Mouse (Mus musculus): Measurements from ENCODE around the gene Ttc3. TPM values are rescaled to one million over a fixed set of nuclear protein-coding genes. Genes with fewer than 3 reads are reported as not detected.

Ttc3 gene
- total RNA-seq, 1 experiment from 2014 or later: 73.8 TPM

DNA sequence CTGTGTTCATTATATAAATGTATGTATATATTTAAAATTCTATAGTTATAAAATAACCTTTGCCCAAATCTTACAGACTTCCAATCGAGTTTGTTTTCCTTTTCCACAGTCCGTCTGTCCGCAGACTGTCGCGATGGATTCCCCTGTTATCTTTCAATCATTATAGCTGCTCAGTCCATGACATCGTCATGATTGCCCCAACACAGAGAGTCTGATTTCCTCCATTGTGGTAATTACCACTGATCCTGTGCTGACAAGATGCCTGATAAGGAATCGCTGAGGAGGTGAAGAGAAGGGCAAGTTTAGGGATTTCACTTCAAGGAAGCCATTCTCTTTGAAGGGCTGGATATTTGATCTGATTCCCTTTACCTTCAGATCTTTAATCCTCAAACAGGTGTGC, 14.4 kb upstream of the Ttc3 start:
- no peak for ATAC-seq (ENCODE audit: extremely low read depth, insufficient number of reproducible peaks, low FRiP score, poor library complexity, severe bottlenecking)

DNA sequence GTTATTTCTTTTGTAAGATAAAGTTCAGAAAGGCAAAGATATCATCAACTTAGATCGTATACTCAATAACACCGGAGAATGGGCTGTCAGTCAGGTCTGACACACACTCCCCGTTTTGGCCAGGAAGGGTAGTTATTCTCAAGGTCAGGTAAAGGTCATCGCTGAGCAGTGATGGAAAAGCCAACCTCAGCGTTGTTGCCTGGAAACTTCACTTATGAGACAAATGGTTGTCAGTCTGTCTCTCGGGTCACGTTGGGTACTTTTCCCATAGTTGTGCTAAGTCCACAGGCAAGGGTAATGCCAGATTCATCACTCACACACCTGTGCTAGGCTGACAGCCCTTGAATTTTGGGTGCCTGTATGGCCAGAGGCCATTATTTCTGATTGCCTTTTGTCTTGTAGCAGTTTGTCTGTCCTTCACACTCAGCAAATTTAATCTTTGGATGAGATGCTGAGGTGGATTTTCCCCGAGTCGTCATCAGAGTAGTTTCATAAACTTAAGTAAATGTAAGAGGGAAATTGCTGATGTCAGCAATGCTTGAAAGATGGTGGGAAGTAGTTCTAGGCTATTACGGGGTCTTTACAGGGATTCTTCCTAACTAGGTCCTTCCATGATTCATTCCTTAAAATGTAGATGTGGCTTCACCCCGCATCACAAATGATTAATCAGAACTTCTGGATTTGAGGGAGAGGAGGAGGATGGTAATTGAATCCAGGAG, 13.5 kb upstream of the Ttc3 start:
- no peak for ATAC-seq (ENCODE audit: extremely low read depth, insufficient number of reproducible peaks, low FRiP score, poor library complexity, severe bottlenecking)

DNA sequence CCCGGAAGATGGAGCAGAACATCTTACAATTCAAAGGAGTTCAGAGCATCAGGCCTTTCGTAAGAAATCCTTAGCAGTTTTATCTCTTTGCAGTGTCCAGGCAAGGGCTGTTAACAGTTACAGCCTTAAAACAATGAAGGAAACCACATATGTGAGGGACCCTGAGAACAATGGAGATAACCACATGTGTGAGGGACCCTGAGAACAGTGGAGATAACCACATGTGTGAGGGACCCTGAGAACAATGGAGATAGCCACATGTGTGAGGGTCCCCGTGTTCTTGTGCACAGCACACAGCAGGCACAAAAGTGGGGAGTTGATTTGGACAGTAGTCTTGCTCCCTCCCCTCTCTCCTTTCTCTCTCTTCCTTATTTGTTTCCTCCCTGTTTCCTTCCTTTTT, 12.3 kb upstream of the Ttc3 start:
- ATAC-seq (ENCODE audit: extremely low read depth, insufficient number of reproducible peaks, low FRiP score, poor library complexity, severe bottlenecking): no peak

DNA sequence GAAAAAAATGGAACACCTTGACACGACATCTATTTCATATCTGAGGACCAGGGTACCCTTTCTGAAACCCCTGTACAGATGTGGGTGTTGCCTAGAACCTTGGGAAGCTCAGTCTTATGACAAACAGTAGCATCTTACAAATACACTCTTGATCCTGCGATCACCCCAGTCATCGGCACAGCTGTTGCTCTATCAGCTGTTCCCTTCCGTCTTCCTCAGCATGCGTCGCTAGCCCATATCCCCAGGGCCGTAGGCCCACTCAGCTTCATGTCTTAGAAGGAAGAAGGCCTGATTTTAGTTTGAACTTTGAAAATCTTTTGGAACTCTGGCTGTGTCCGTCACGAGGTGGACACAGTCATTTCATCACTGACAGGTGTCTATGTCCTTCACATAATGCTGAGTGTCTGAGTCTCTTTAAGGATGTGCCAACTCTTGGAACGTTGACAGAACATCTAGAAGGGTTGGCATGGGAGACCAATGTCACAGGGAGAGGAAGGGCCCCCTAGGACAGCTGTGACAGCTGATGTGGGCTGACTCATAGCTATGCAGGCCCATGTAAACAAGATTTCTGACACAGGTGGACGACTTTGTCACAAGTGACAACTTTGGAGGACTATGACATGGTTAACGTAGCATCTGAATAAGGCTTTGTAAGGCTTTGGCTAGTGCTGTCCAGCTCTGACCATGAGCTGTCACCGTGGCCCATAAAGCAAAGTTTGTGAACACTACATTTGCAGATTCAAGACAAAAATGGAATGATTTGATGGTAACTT, 9.7 kb upstream of the Ttc3 start:
- no peak for ATAC-seq (ENCODE audit: extremely low read depth, insufficient number of reproducible peaks, low FRiP score, poor library complexity, severe bottlenecking)

DNA sequence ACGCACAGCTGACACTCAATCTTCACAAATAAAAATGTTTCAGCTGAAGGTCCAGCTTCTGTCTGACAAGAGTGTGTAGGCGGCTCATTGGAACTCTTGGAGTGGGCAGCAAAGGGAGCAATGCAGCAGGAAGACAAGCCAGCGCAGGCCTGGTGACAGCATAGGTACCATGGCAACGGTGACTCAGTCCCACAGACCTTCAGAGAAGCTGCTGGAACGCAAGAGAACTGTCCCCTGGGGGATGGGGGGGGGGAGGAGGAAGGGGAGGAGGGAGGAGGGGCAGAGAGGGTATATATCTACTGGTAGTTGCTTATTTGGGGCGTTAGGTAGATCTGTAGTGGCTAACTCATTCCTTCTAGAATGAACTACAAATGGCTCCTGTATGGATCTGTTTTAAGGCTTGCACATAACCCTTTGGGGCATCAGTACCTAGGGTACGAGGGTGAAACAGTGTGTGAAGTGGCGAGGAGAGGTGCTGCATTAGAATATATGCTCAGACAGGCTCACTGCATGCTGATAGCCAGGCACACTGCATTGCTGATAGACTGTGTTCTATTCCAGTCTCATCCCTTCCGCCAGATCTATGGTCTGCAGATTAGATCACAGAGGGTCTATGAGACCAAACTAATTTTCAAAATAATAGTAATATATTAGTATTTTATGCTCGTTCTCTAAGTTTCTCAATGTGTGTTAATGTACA, 8.1 kb upstream of the Ttc3 start:
- no peak for ATAC-seq (ENCODE audit: extremely low read depth, insufficient number of reproducible peaks, low FRiP score, poor library complexity, severe bottlenecking)

DNA sequence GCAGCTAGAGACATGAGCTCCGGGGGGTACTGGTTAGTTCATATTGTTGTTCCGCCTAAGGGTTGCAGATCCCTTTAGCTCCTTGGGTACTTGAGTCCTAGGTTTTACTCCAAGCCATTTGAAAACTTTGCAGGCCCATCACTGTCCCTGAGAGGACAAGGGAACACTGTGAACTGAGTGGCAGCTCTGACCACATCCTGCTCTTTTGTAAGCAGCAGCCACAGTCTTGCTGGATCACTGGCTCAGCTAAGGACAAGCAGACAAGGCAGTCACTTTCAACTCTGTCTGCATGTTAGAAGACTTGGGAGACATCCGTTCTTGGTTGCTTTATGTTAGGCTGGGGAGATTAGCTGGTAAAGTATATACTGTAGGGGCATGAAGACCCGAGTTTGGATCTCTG, 6.6 kb upstream of the Ttc3 start:
- no peak for ATAC-seq (ENCODE audit: extremely low read depth, insufficient number of reproducible peaks, low FRiP score, poor library complexity, severe bottlenecking)

DNA sequence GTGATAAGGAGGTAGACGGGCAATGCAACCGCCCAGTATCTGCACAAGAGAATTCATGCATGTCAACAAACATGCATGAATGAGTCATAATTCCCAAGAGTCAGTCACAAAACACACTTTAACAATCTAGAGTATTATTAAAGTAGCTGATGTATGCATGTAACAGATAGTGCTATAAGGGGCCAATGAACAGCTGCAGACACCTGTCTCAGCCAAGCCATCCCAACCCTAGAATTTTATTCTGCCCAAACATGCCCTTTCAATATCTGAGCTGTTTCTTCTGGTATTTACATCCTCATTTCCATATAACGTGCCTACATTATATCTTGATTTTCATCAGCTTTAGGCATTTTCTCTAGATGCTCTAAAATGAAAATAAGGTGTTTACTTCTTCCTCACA, 5.0 kb upstream of the Ttc3 start:
- no peak for ATAC-seq (ENCODE audit: extremely low read depth, insufficient number of reproducible peaks, low FRiP score, poor library complexity, severe bottlenecking)

DNA sequence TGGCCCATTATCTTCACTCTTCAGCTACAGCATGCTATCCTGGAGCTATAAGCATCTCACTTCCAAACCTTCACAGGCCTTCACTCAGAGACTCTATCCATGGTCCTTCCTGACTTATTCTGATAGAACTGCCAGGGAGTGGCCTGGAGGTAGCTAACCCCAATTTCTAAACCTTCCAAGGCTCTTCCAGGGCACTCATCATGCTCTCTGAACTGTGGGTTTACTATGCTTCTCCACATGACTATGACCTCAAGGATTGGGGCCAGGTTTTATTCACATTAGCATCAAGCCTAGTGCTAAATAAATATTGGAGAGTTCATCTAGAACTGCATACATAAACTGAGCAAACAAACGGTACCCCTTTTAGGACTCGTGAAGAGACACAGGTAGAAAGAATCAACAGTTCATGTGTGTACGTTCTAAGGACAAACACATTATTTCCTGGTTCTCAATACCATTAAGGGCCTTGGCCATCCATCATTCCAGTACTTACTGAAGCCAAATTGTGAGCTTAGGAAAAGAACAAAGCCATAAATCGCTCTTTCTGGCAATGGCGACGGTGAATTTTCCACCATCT, 734 bp upstream of the Ttc3 start:
- no peak for ATAC-seq (ENCODE audit: extremely low read depth, insufficient number of reproducible peaks, low FRiP score, poor library complexity, severe bottlenecking)

DNA sequence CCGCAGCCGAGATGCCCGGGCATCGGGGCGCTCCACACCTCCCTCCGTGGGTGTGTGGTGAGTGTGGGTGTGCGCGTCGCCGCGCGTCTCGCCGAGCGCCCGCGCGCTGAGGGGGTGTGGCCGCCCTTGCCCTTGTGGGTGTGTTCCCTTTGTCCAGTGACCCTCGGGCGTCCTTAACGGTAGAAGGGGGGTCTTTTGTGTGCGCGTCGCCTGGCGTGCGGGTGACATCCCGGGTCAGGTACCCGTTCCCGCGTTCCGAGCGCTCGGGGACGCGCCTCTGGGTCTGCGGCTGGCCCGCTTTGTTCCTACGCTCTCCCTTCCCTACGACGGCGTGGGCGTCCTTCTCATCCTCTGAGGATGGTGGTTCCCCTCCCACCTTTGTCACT, 490 bp downstream of the Ttc3 start:
- ATAC-seq (ENCODE audit: extremely low read depth, insufficient number of reproducible peaks, low FRiP score, poor library complexity, severe bottlenecking): peak; percentile 31; the same call in 1 of the 2 replicates

DNA sequence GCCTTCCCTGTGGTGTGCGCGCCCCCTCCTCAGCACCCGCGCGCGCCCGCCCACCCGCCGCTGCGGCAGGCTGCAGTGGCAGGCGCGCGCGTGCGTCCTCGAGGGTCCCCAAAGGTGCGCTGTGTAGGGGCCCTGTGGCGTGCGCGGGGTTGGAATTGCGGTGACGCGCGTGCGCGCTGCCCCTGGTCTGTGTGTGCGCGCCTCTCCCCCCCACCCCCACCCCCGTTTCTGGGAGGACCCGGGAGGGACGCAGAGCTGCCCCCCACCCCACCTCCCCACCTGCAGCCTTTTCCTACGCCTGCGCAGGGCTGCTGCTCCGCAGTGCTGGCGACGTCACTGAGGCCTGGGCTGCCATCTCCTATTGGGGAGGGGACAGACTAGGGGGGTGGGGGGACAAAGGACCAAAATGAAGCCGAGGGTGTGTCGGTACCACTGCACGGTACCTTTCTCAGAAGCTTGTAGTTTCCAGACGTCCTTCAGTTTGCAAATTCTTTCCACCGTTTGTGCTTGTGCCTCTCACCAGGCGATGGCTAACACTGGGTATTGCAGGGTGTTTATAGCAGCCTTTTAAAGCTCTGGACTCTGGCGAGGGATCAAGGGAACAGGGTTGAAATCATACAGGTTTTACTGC, 998 bp downstream of the Ttc3 start, which contains the start of gene Pigp:
TSS of gene Pigp (minus strand) at position 542 of the 631 bp plus-strand sequence.
- ATAC-seq (ENCODE audit: extremely low read depth, insufficient number of reproducible peaks, low FRiP score, poor library complexity, severe bottlenecking): no peak

DNA sequence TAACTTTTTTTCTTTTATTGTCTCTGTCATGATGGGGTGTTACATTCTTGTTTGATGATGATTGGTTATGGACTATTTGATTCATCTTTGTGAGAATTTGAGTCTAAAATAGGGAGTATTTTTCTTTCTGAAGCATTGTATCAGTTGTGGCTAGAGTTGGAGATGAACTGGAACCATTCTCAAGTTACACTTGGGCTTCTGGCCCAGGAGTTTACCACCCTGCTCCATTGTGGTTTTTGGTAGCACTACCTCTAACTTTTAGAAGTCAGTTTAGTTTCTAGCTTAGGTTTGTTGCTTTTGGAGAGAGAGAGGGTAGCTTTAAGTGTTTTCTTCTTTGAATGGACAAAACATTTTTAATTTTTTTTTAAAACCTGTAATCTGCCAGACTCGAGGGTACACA, 9.0 kb downstream of the Ttc3 start:
- ATAC-seq (ENCODE audit: extremely low read depth, insufficient number of reproducible peaks, low FRiP score, poor library complexity, severe bottlenecking): no peak

DNA sequence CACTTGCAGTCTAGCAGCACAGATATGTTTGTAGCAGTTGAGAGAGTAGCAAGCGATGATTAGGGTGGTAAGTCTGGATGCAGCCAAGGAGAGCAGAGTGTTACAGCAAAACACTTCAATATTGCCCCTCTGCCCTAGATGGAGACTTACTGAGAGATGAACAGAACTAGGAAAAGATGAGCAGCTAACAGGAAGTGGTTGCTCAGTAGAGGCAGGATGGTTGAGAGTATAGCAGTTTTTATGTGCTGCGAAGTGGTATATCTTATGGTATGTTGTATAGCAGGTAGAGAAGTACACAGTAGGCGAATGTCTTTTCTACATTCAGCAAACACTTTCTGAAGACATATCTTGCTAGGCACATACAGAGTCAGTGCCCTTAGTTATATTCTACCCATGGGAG, 12.9 kb downstream of the Ttc3 start:
- no peak for ATAC-seq (ENCODE audit: extremely low read depth, insufficient number of reproducible peaks, low FRiP score, poor library complexity, severe bottlenecking)

DNA sequence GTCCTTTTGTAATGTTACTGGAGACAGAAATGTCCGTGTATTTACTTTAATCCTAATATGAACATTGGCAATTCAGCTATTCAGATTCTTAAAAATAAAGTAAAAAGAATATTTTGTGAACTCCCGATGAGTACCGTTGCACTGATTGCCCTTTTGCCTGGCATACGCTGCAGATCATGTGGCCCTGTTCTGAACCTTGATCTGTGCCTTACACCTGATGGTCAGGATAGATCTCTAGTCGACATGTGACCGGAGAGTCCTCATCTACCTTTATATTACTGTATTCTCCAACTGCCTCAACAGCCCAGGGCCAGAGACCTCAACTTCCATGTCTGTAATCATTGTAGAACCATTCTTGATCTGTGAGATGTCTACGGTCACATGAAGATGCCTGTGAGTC, 17.3 kb downstream of the Ttc3 start:
- no peak for ATAC-seq (ENCODE audit: extremely low read depth, insufficient number of reproducible peaks, low FRiP score, poor library complexity, severe bottlenecking)

DNA sequence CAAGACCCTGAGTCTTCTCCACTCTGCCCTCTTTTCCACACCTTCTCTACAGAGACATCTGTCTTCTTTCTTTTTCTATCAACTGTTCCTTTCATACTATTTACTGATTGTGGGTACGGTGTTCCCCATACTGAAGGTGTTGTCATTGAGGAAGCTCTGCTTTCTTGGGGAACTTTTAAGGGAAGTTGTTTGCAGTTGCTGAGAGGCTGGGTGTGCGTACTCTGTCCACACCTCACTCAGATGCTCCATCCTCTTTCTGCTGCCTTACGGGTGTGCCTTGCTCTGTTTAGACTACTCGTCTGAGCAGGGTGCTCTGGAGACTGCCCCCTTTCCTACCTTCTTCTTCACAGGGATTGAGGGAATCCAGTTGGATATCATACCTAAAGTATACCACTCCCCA, 21.9 kb downstream of the Ttc3 start:
- ATAC-seq (ENCODE audit: extremely low read depth, insufficient number of reproducible peaks, low FRiP score, poor library complexity, severe bottlenecking): no peak

DNA sequence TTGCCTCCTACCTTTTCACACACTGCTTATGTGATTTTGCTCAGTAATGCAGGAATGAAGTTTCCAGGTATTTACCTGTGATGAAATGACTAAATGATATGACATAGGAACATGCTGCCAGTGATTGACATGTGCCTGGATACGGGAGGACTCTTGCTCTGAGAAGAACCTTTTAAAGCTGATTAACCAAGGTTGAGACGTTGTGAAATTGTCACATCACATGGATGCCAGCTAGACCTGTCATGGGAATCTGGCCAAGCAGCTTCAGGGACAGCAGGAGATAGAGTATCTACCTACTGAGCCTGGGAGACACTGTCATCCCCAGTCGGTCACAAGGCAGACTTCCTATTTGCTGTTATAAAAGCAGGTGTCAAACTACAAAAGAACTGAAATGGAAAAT, 24.6 kb downstream of the Ttc3 start:
- ATAC-seq (ENCODE audit: extremely low read depth, insufficient number of reproducible peaks, low FRiP score, poor library complexity, severe bottlenecking): no peak

DNA sequence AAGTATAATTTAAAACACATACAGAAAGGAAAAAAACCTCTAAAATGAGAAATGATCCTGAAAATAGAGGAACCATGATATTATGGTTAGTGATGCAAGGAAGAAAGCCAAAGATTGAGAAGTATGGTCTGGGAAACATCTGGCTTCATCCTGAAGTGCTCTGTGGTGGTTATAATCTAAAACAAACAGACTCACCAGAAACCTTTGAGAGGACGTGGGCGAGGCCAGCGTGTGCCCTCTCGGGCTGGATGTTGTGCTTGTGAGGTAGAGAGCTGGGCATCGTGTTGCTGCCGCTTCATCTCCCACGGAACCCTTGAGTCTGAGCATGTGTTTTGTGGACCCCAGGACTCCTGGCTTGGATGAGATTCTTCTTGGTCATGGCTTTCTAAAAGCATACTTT, 26.2 kb downstream of the Ttc3 start:
- no peak for ATAC-seq (ENCODE audit: extremely low read depth, insufficient number of reproducible peaks, low FRiP score, poor library complexity, severe bottlenecking)

DNA sequence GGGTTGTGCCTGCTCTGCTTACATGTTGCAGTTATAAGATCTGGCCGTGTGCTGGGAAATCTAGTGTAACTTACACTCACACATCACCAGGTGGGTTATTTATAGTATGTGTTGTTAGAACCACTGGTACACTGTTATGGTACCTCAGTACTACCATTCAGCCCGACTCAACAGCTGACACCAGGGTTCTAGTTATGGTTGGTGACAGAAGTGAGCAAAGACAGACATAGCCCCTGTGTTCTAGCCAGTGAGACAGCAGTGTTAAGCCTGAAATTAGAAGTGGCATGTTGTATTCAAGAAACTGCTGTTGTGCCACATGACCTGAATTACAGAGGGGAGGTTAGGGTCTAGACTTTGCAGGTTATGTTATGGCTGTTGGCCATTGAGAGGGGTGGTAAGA, 28.7 kb downstream of the Ttc3 start:
- no peak for ATAC-seq (ENCODE audit: extremely low read depth, insufficient number of reproducible peaks, low FRiP score, poor library complexity, severe bottlenecking)

DNA sequence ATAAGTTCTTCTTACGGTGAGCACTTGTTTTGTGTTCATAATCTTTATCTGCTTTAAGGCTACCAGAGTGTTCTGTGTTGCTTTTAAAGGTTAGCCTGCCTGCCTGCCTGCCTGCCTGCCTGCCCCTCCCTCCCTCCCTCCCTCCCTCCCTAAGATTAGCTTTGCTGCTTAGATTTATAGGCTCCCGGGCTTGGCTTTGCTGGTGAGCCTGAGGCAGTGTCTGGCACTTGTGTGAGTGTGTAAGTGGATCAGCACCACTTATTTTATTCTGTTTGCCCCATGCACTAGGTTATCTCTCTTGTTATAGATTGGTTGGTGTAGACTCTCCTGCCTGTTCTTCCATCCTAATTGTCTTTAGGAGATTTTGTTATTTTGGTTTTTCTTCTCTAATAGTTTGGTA, 31.2 kb downstream of the Ttc3 start:
- no peak for ATAC-seq (ENCODE audit: extremely low read depth, insufficient number of reproducible peaks, low FRiP score, poor library complexity, severe bottlenecking)

DNA sequence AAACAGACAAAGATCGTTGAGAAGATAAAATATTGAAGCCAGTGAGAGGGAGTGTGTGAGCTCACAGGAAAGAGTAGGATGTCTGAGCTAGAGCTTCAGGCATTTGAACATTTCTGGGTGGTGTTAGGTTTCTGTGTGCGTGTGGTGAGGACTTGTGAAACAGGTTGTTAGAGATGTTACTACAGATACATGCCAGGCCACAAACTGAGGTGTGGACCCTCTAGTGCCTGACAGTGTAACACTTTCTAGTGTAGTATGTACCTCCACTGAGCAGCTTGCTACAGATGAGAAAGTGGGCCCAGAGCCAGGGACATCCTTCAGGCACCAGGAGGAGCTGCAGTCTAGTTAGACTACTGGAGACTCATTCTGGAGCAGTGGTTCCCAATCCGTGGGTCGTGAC, 31.8 kb downstream of the Ttc3 start:
- ATAC-seq (ENCODE audit: extremely low read depth, insufficient number of reproducible peaks, low FRiP score, poor library complexity, severe bottlenecking): no peak

Data from neutrophil, adult 5-6 weeks (primary cell).